Mouse (Mus musculus) heart, adult 2 months (tissue): ENCODE results near the gene Zfp697.
"Not testable (repeated sequence)": the region's sequence is repeated elsewhere in the genome, so short reads cannot be mapped to it uniquely, and the experiment has no call there.

Experiments
- CTCF ChIP-seq: fragments of 200-600 bp; IDR thresholded peaks from 2 replicates; pipeline ENCODE4 v1.8.1; 2022; ENCODE audit warnings: antibody characterized with exemption, mild to moderate bottlenecking, moderate library complexity
- EP300 ChIP-seq: fragments of 200-500 bp; IDR thresholded peaks from 2 replicates; pipeline ENCODE4 v1.6.1; 2011; ENCODE audit warnings: low read depth, low read length, control low read depth; ENCODE audit not compliant: insufficient read depth
- POLR2A ChIP-seq: fragments of 200-500 bp; IDR thresholded peaks from 2 replicates; pipeline ENCODE4 v1.6.1; 2011; ENCODE audit warnings: mild to moderate bottlenecking, low read depth, low read length, control low read depth; ENCODE audit not compliant: insufficient read depth

- not testable (repeated sequence) for TF ChIP-seq CTCF, POLR2A, EP300
Observed at GRCm38 (mm10) chr3:98405877-98406276, 23.6 kb downstream of the Zfp697 start.
